Mouse (Mus musculus): ENCODE data around the gene Pcgf1. TPM values are rescaled to one million over a fixed set of nuclear protein-coding genes. Genes with fewer than 3 reads are reported as not detected.

The Pcgf1 gene
- total RNA-seq, 2 experiments from 2014 or later: 30.3 to 33.0 TPM

DNA sequence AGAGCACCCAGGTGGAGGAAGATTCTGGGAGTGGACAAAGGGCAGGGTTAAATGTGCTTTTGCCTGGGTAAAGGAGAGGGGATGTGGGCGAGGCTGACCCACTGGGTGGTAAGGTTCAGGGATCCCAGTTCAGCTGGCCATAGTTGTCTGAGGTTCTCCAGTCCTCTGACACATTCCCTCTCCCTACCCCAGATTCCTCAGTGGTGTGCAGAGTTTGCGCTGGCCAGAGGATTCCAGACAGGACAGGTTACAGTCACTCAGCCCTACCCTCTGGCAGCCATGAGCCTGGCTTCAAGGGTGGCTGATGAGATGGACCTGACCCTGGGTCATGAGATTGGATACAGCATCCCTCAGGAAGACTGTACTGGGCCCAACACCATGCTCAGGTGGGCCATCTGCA, 18.9 kb upstream of the Pcgf1 start:
- no peak for DNase-seq (ENCODE audit: extremely low spot score in 1 of 2, low spot score in 1 of 2)

DNA sequence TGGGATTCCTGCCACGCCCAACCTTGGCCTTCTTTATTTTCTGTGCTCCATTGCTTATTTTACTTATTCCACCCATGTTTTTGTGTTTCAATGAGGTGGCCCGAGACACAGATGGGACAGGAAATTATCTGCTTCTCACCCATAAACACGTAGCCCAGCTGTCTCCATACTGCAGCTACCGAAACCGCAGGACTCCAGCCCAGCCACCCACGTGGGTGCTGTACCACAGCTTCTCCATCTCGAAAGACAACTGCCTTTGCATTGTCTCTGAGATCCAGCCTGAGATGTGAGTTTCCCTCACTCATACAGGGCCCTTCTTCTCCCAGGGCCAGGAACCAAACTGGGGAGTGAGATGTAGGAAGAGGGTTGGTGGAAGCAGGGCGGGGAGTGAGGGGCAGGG, 11.7 kb upstream of the Pcgf1 start:
- DNase-seq (ENCODE audit: extremely low spot score in 1 of 2, low spot score in 1 of 2): no peak

DNA sequence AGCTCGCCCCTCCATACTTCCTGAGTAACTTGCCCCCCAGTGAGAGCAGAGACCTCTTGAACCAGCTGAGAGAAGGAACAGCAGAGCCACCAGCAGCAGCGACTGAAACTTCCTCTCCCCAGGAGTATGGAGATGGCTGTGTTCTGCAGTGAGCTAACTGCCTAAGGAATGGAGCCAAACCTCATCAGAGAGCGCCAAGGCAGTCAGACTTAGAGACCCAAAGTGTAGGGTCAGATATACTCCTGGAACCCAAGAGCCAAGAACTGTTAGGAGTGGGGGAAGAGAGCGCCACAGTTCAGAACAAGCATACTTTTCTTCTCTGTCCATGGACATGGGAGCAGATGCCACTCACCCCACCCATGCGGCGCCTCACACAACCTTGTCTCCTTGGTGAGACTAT, 11.2 kb upstream of the Pcgf1 start:
- DNase-seq (ENCODE audit: extremely low spot score in 1 of 2, low spot score in 1 of 2): no peak

DNA sequence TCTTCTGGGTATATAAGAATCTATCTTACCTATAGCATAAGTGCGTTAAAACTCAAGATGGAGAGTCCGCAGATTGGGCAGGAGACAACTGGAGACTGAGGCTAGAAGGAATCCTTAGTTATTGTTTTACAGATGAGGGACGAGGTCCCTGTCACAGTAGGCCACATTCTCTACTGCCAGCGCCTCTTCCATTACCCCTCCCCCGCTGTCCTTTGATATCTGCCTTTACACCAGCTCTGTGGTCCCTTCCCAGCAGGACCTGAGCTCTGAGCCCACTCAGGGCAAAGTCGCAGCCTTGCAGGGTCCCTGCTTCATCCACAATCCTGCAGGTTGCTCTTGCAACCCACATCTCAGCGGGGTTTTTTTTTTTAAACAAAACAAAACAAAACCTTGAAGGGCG, 9.4 kb upstream of the Pcgf1 start:
- DNase-seq (ENCODE audit: extremely low spot score in 1 of 2, low spot score in 1 of 2): no peak

DNA sequence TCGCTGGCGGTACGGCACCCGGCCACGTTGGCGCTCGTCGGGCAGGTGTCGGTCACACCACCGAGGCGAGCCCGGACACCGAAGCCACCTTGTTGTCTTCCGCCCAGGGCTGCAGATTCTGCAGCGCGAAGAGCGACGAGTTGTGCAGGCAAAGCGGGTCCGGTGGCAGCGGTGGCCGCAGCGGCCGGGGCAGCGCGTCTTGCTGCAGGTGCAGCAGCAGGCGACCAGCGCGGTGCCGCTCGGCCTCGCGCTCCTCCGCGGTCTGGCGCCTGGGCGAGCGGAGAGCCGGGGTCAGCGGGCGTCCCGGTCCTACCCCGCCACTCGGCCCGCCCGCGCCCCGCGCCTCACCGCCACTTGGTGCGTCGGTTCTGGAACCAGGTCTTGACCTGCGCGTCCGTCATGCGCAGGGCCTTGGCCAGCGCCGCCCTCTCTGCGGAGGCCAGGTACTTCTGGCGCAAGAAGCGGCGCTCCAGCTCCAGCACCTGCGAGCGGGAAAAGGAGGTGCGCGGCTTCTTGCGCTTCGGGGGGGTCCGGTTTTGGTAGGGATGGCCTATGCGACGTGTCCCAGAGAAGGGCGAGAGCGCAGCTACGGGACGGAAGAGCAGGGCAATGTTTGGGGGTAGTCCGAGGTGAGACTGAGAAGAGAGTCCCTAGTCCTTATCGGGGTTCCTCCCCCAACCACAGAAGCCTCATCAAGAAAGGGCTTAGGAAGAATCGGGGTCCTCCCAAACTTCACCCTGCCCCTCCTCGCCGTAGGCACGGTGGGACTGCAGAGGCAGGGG, 8.8 kb upstream of the Pcgf1 start:
- DNase-seq (ENCODE audit: extremely low spot score in 1 of 2, low spot score in 1 of 2): no peak

DNA sequence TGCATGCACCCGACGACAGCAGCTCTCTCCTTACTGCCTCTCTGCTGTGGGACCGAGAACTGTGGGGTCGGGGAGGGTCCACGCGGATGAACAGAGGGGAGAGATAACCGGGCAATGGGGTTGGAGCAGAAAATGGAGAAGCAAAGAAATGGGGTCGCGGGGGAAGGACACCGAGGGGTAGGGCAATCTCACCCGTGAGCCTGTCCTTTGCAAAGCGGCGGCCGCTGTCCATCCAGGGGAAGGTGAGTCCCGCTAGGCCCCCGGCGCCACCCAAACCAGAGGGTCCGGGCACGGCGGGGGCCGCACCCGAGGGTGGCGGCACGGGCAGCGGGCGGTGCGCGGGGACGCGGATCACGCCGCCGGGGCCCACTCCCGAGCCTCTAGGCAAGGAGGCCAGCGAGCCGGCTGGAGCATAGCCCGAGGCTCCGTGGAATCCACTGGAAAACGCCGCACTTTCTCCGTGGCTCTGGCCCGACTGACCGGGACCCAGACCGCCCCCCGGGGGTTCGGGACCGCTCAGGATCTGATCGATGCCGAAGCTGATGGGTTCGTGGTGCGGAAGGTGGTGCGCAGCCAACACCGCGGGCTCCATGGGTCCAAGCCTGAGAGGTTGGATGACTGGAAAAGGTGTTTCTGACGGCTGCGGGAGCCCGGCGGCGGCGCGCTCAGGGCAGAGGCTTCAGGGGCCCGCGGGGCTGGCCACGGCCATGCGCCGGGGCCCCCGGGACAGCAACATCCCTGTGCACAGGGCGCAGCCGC, 8.0 kb upstream of the Pcgf1 start:
- DNase-seq (ENCODE audit: extremely low spot score in 1 of 2, low spot score in 1 of 2): no peak

DNA sequence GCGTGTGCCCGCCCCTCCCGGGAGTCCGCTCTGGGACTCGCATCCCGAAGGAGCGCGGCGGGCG, 7.6 kb upstream of the Pcgf1 start, which contains the start of gene Tlx2:
TSS of gene Tlx2 (minus strand) at position 47 of the 64 bp plus-strand sequence.
- DNase-seq (ENCODE audit: extremely low spot score in 1 of 2, low spot score in 1 of 2): no peak

DNA sequence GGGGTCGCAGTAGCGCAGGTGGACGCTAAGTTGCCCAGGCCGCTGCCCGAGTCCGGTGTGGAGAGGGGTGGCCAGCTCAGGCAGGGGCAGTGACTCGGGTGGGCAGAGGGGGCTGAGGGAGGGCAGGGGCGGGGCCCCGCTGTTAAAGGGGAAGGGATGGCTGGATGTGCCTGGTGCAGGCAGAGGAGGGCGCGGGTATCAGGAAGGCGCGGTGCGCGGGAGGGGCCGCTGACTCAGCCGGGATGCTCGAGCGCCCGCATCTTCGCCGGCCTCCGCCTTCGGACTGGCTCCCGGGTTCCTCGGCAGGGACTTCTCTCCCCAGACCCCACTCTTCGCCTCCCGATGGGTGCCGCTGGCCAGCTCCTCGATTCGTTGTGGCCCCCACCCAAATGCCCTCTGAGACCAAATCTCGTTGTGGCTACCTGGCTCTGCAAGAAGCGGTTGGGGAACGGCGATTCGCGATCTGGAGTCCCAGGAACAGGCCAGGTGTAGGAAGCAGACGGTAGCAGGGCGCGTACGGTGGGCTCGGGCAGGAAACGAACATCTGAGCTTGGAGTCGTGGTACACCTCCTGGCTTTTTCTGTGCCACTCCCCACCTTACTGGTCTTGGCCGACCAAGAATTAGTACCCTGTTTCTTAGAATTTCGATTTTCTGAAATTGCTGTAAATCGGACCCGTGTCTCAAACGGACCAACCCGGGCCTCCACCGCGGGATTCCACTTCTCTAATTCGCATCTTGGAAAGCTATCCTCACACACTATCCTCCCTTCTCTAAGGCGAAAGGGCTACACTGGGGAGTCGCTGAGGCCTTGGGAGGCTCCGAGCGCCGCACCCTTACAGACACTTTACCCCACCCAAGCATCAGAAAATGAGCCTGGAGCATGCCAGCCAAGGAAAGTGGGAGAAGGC, 7.1 kb upstream of the Pcgf1 start:
- DNase-seq (ENCODE audit: extremely low spot score in 1 of 2, low spot score in 1 of 2): peak; percentile 19 to 60

DNA sequence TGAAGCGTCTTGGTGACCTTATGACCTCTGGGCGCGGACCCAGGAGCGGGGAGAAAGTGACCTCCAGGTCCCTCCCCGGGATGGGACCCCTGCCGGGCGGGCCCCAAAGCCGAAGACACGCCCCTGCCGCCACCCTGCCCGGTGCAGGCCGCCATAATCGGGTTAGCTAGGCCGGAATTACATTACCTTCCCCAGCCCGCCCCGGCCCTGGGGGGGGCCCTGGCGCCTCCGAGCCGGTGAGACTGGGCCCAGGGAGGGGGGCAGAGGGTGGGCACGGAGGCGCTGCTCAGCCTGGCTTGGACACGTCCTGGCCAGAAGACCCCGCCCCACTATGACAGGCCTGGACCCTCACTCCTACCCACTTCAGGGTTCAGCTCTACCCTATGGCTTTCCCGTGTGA, 6.4 kb upstream of the Pcgf1 start:
- DNase-seq (ENCODE audit: extremely low spot score in 1 of 2, low spot score in 1 of 2): no peak

DNA sequence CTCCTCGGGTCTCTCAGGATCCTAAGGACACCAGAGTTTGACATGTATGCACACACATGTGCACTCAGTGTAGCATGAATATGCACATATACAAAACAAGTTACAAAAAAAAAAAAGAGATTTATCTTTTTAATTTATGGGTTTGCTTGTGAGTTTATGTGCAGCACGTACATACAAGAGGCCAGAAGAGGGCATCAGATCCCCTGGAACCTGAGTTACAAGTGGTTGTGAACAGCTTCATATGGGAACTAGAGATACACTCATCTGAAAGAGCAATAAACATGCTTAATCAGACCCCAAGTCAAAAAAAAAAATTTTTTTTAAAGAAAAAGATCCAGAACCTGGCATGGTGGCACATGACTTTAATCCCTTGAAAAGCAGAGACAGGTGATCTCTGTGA, 2.7 kb upstream of the Pcgf1 start:
- no peak for DNase-seq (ENCODE audit: extremely low spot score in 1 of 2, low spot score in 1 of 2)

DNA sequence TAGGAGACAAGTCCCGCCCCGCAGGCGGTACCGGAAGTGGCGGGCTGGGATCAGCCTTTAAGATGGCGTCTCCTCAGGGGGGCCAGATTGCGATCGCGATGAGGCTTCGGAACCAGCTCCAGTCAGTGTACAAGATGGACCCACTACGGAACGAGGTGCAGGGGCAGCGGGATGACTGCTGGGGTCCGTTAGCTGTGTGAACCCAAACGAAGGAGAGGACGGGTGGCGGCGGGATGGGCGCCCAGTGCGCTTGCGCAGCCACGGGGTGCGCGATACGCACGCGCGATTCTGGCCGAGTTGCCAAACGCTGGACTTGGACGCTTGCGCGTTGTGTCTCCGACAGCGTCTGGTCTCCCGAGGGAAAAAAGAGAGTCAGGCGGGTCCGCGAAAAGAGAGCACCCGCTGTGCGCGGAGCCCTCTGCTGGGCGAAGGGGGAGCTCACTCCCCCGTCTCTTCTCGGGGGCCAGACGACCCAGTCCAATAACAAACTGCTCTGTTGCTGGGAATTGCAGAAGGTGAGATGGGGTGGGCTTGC, 722 bp downstream of the Pcgf1 start:
- DNase-seq (ENCODE audit: extremely low spot score in 1 of 2, low spot score in 1 of 2): peak; percentile 100

DNA sequence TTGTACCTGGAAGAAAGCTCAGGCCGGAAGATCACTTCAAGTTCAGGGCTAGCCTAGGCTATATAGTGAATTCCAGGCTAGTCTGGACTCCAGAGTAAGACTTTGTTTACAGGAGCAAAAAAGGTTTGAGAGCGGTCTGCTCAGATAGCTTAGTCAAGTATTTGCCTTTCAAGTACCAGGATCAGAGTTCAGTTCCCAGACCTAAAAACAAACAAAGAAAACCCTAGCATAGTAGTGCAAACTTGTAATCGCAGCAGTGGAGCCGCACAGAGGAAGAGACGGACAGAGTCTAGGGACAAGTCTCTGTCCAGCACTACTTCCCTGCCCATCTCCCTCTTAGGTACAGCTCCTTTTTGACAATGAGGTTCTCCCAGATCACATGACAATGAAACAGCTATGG, 2.5 kb downstream of the Pcgf1 start:
- DNase-seq (ENCODE audit: extremely low spot score in 1 of 2, low spot score in 1 of 2): no peak

DNA sequence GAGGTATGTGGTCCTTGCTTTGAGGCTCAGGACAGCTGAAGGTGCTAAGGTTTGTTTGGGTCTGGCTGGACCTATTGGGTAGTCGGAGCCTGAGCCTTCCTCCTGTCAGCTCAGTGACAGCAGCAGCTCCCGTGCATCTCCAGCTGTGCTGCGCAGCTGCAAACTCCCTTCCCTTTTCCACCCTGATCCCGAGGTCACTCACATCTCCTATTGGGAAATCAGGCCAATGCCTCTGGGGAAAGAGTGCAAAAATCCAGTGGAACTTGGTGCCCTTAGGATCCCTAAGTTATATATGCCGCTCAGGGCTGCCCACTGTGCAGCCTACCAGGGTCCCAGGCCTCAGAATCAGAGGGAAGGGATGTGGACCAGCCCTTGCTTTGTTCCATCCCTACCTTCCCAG, 5.8 kb downstream of the Pcgf1 start:
- no peak for DNase-seq (ENCODE audit: extremely low spot score in 1 of 2, low spot score in 1 of 2)

DNA sequence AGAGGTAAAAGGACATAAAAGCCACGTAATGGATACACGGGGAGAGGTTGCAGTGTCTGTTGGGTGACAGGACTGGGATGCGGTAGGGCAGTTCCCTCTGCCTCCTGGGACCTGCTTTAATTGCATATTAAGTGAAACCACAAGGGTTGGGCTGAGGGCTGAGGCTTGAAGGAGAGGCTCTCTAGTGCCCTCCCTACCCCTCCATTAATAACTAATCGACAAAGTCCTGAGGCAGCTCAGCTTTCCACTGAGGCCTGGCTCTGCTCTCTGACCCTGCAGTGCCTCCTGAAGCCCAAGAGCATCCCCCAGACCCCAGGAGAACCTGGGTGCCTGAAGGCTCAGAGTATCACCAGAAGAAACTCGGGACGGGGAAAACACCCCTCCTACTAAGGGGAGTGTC, 6.8 kb downstream of the Pcgf1 start:
- DNase-seq (ENCODE audit: extremely low spot score in 1 of 2, low spot score in 1 of 2): no peak

DNA sequence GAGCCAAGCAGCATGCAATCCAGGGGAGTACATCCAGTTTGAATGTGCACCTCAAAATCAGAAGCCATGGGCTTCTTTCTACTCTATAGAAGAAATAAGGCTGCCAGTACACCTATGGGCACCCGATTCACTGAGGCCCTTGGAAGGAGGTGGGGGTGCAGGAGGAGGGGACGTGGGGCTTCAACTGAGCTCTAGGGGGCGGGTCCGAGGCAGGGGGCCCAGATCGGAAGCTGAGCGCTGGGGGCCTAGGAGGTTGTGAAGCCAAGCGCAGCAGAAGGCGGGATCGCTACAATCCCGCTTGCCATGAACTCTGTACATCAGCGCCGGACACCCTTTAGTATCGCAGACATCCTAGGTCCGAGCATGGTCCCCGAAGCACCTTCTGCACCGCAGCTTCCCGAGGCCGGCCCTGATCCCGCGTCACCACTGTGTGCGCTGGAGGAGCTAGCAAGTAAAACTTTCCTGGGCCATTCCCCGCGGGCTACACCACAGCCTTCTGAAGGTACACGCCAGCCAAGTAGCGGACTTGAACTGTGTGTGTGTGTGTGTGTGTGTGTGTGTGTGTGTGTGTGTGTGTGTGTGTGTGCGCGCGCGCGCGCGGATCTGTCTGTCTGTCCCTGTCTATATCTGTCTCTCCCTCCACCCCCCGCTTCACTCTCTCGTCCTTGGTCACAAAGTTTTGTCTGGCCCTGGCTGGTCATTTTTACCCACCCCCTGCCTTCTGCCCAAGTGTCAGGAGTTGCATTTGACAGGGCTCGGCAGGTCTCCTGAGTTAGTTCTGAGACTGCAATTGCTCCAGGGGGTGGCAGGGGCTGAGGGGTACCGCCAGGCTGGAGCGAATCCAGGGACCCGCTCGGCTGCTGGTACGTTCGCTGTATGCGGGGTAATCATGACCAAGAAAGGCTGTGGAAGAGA, 8.7 kb downstream of the Pcgf1 start, which contains the start of gene Lbx2:
TSS of gene Lbx2 (plus strand) at position 247 of the 915 bp plus-strand sequence.
- no peak for DNase-seq (ENCODE audit: extremely low spot score in 1 of 2, low spot score in 1 of 2)

DNA sequence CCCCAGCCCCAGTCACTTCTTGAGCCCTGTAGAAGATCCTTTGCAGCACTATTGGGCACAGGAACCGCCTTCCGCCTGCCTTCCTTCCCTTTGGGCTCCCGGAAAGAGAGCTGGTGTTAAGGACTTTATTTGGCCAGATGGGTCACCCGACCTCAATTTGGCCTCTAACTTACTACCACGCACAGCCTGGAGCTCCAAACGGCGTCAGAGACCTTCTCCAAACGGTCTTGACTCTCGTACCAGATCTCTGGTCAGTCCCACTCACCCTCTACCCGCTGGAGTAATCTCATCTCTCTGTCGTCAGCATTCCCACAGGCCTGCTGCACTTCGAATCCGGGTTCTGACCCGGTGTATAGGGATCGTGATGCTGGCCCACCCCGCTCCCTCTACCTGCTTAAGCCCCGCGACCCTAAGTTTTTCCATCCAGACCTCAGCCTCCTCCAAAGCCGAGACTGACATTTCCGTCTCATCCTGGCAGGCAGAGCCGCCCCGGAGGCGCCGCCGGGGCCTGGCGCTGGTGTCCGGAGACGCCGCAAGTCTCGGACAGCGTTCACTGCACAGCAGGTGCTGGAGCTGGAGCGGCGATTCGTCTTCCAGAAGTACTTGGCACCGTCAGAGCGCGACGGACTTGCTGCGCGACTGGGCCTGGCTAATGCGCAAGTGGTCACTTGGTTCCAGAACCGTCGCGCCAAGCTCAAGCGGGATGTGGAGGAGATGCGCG, 9.7 kb downstream of the Pcgf1 start:
- no peak for DNase-seq (ENCODE audit: extremely low spot score in 1 of 2, low spot score in 1 of 2)

DNA sequence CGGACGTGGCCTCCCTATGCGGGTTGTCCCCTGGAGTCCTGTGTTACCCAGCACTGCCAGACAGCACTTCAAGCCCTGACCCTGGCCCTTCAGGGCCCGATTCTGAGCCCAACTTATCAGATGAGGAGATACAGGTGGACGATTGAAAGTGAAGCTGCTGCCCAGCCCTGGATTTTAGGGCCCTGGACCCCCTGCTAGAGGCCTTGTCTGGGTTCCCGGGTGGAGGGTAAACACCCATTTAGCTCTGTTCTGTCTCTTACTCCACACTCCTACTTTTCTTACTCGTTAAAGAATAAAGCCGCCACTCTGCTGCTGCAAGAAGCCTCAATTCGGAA, 10.2 kb downstream of the Pcgf1 start:
- no peak for DNase-seq (ENCODE audit: extremely low spot score in 1 of 2, low spot score in 1 of 2)

DNA sequence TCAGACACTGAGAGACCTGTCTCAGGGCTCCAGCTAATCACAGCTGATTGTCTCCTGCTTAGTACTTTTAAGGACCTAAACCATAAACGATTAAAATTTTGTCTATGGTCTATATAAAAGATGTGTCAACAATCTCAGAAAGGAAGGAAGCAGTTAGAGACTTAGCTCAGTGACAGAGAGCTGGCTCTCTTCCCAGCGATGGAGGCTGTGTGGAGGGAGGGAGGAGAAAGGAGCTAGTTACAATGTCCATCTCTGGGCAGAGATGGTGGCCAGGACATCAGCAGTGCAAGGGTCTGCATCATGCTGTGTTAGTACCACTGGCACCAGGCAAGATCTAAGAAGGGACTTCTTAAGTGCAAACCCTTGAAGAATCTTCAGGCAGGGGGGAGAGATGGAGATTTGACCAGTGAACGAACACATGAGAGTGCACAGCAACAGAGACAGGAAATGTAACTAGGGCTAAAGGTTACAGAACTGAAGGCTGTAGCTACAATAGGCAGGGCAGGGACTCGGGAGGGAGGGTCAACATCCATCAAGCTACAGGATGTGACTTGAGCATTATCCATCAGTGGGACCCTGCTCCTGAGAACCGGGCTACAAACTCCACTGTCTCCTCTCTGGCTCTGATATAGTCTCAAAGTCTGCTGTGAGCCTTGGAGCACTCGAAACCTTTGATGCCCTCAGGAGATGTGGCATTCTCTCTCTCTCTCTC, 14.9 kb downstream of the Pcgf1 start:
- DNase-seq (ENCODE audit: extremely low spot score in 1 of 2, low spot score in 1 of 2): no peak

DNA sequence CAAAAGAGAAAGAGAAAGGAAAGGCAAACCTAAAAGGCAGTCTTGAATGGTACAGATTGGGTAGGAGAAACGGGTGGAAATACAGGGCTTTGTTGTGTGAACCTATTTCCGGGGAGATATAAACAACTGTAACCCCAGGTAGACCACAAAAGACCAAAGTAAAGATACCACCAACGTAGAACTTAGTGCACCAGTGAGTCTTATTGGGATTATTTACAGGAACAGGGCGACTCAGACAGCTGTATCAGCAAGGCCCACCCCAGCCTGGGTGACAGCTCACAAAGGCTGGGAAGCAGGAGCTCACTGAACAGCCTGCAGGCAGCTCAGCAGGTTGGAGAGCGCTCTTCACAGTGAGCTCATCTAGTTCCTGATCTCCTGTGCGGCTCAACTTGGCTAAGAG, 18.3 kb downstream of the Pcgf1 start:
- DNase-seq (ENCODE audit: extremely low spot score in 1 of 2, low spot score in 1 of 2): no peak
